Mouse (Mus musculus) limb, embryonic 14.5 days (tissue): ENCODE measurements around the gene Stx2. TPM values are rescaled to one million over a fixed set of nuclear protein-coding genes. Genes with fewer than 3 reads are reported as not detected.
A peak's percentile ranks its signal among the peaks of the same experiment; 100 is the strongest.

ENCODE experiments used
- ATAC-seq: fragments of 200-750 bp; cut with Nextera tagmentation; 2 replicates; pipeline ENCODE4 v1.8.0; 2017; ENCODE audit warnings: low read depth, moderate number of reproducible peaks, moderate TSS enrichment; ENCODE audit not compliant: low FRiP score
- DNase-seq: peaks from one replicate; pipeline ENCODE4 v3.0.0-alpha.2; 2015; ENCODE audit warnings: low spot score
- H3K27ac ChIP-seq: fragments of 300-500 bp; sonication (generic); replicated peaks from 2 replicates; pipeline ENCODE4 v1.5.1; 2014; ENCODE audit warnings: low read depth, mild to moderate bottlenecking, low read length, moderate library complexity, mixed read lengths
- H3K27me3 ChIP-seq: fragments of 300-500 bp; sonication (generic); 2 replicates; pipeline ENCODE4 v1.6.1; 2014; ENCODE audit warnings: low read length, mixed read lengths; ENCODE audit not compliant: control insufficient read depth, insufficient read depth
- H3K36me3 ChIP-seq: fragments of 300-500 bp; sonication (generic); 2 replicates; pipeline ENCODE4 v1.6.1; 2014; ENCODE audit warnings: mild to moderate bottlenecking, low read length, moderate library complexity, mixed read lengths; ENCODE audit not compliant: control insufficient read depth, insufficient read depth
- H3K4me1 ChIP-seq: fragments of 300-500 bp; sonication (generic); 2 replicates; pipeline ENCODE4 v1.6.1; 2014; ENCODE audit warnings: antibody characterized with exemption, low read length, mixed read lengths; ENCODE audit not compliant: control insufficient read depth, insufficient read depth
- H3K4me2 ChIP-seq: fragments of 300-500 bp; sonication (generic); replicated peaks from 2 replicates; pipeline ENCODE4 v1.6.1; 2014; ENCODE audit warnings: low read depth, mild to moderate bottlenecking, low read length, moderate library complexity; ENCODE audit not compliant: severe bottlenecking
- H3K4me3 ChIP-seq: fragments of 300-500 bp; sonication (generic); replicated peaks from 2 replicates; pipeline ENCODE4 v1.5.1; 2014; ENCODE audit warnings: low read length
- H3K9ac ChIP-seq: fragments of 300-500 bp; sonication (generic); 2 replicates; pipeline ENCODE4 v1.6.1; 2014; ENCODE audit warnings: mild to moderate bottlenecking, low read depth, low read length, moderate library complexity; ENCODE audit not compliant: severe bottlenecking
- H3K9me3 ChIP-seq: fragments of 300-500 bp; sonication (generic); 2 replicates; pipeline ENCODE4 v1.6.1; 2016; ENCODE audit warnings: low read length; ENCODE audit not compliant: control insufficient read depth
- POLR2A ChIP-seq: fragments of 200-500 bp; IDR thresholded peaks from 2 replicates; pipeline ENCODE4 v1.8.0; 2012; ENCODE audit warnings: inconsistent platforms, mild to moderate bottlenecking, moderate library complexity, borderline replicate concordance; ENCODE audit not compliant: insufficient read depth, insufficient read length; ENCODE audit errors: extremely low read depth
- WGBS: fragments of 180-500 bp; shearing (Covaris S2); extraction: QIAGEN DNeasy Blood & Tissue Kit; methylation state at CpG from one replicate; pipeline ENCODE4 v1.1.7; 2014; 5-methylcytosine and 5-hydroxymethylcytosine counted together
- polyA plus RNA-seq, 2 experiments: library from polyadenylated mRNA; depleted of rRNA in 1 of 2; stranded (reverse) in 1 of 2; unstranded in 1 of 2; fragments of >200 nt; fragmentation: Nextera tagmentation in 1 of 2; extraction: Ambion mirVana in 1 of 2; gene quantifications; 2 replicates each; pipeline versions ENCODE4 v1.2.1 to v1.2.3; 2012 to 2014

The Stx2 gene
- polyA plus RNA-seq, 2 experiments = 28.6 to 46.2 TPM

DNA sequence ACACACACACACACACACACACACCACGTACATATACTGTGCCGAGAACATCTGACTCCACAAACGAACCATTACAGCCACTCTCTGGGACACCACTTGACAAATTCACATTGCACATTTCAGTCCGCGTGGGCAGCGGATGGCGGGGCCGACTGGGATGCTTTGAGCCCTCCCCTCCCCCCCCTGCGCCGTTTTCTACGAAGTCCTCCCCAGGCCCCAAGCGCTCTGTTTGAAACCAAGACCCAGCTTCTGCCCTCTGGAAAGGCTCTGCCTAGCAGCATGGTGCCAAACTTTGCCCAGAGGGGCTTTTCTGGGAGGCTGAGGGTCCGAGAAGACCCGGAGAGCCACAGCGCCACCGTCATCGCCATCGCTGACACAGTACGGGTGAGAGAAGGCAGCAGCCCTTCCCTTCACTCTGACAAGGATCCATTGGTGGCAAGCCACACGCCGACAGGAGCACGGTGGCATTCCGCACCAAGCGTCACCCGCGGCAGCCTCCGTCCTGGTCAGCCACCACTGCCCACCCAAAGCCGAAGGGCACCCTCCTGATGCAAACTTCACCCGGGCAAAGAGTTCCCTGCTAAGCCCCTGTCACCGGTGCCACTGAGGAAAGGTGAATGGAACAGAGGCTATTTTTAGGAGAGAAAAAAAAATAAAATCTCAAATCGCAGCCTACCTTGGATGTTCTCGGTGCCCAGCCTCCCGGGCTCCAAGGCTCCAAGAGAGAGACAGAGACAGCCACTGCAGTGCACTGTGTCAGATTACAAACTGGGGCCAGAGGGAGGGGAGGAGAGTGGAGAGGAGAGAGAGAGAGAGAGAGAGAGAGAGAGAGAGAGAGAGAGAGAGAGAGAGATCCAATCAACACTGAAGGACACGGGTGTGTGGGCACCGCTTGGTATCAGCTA, 55.8 kb downstream of the Stx2 start:
- Histone ChIP-seq H3K36me3 (no peaks in the 10 kb centered on the region), H3K27me3 (0 out of 2 replicates have a peak, but pooled peaks cover 5% of the 10 kb centered on the region), H3K4me2 (peak overlapping the region; percentile 68), H3K9ac (0 out of 2 replicates have a peak overlapping the region, but pooled peaks have one; percentile 16), H3K9me3 (no peaks in the 10 kb centered on the region), H3K27ac (no peak overlapping the region), H3K4me3 (peak overlapping the region; percentile 36), H3K4me1 (no peaks in the 10 kb centered on the region; the same call in 1 of the 2 replicates)
- no peak for TF ChIP-seq POLR2A
- ATAC-seq (no peak), DNase-seq (no peak)
- WGBS = 1% methylated on average over 35 of the region's 35 CpGs

DNA sequence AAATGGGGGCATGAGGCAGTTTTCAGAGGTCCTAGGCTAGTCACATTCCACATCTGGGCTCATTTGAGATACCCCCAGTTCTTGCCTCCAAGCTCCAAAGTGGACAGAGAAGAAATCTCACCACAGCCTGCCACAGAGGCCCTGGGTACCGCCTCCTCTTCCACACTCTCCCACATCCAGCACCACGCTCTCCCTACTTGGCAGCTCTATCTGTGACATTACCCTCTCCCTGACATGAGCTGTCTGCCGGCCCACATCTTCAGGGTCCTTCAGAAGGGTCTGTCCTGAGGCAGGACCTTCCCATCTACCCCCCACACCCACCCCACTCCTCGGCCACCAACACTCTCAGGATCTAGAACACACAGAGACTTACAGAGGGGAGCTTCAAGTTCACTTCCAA, 56.9 kb downstream of the Stx2 start:
- H3K4me3 ChIP-seq = no peak overlapping the region
- H3K4me1 ChIP-seq = no peaks in the 10 kb centered on the region; the same call in 1 of the 2 replicates
- DNase-seq (no peak), ATAC-seq (no peak)
- no peak overlapping the region for H3K4me2 ChIP-seq
- H3K9me3 ChIP-seq = no peaks in the 10 kb centered on the region
- H3K36me3 ChIP-seq = no peaks in the 10 kb centered on the region
- WGBS = 47% methylated on average over 4 of the region's 4 CpGs
- no peak overlapping the region for H3K27ac ChIP-seq
- no peak overlapping the region for H3K9ac ChIP-seq
- no peak for TF ChIP-seq POLR2A
- H3K27me3 ChIP-seq = 0 out of 2 replicates have a peak, but pooled peaks cover 5% of the 10 kb centered on the region

DNA sequence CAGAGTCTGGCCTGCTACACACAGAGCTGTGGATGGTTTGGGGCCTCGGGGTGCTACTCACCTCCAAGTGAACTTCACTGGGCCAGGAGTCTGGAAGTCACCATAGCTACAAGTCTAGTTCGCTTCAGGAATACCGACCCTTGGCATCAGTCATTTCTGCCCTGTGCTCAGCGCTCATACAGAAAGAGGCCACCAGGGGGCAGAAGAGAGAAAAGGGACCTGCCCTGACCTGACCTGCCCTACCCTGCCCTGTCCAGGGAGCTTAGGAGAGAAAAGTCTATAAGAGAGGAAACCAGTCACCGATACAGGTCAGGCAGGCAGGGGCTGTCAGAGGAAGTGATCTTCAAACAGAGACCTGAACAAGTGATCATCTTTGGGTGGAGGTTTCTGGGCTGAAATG, 61.3 kb downstream of the Stx2 start:
- H3K27ac ChIP-seq = no peak overlapping the region

DNA sequence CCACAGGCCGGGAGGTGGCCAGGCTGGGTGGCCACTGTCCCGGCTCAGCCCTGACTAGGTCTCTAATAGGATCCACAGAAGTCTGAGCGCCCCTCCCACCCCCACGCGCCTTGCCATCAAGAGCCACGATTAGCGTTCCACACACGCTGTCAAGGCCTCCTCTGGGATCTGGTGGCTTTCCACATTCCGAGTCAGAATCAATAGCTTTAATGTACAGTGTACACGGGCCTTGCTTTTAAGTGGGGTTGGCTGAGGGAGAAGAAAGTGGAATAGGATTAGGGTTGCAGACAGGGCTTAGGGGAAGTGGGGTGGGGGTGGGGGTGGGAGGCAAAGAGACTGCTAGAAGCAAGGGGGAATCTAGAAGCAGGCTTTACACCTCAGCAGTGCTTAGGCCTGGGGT, 67.9 kb downstream of the Stx2 start:
- 74% methylated on average over 10 of the region's 10 CpGs for WGBS
- H3K36me3 ChIP-seq = no peaks in the 10 kb centered on the region
- no peak overlapping the region for H3K27ac ChIP-seq
- DNase-seq = no peak
- no peaks in the 10 kb centered on the region for H3K9me3 ChIP-seq
- no peaks in the 10 kb centered on the region for H3K4me1 ChIP-seq
- H3K27me3 ChIP-seq = no peaks in the 10 kb centered on the region
- H3K4me2 ChIP-seq = no peak overlapping the region
- H3K4me3 ChIP-seq = no peak overlapping the region
- TF ChIP-seq POLR2A = no peak
- no peak for ATAC-seq
- no peak overlapping the region for H3K9ac ChIP-seq

More for the DNA sequence above, 61.3 kb downstream of the Stx2 start:
- no peaks in the 10 kb centered on the region for H3K36me3 ChIP-seq
- H3K4me2 ChIP-seq = no peak overlapping the region
- no peak for TF ChIP-seq POLR2A
- 78% methylated on average over 5 of the region's 5 CpGs for WGBS
- no peaks in the 10 kb centered on the region for H3K9me3 ChIP-seq
- no peaks in the 10 kb centered on the region for H3K27me3 ChIP-seq
- no peak overlapping the region for H3K9ac ChIP-seq
- DNase-seq = no peak
- ATAC-seq = no peak
- H3K4me1 ChIP-seq = no peaks in the 10 kb centered on the region
- no peak overlapping the region for H3K4me3 ChIP-seq

DNA sequence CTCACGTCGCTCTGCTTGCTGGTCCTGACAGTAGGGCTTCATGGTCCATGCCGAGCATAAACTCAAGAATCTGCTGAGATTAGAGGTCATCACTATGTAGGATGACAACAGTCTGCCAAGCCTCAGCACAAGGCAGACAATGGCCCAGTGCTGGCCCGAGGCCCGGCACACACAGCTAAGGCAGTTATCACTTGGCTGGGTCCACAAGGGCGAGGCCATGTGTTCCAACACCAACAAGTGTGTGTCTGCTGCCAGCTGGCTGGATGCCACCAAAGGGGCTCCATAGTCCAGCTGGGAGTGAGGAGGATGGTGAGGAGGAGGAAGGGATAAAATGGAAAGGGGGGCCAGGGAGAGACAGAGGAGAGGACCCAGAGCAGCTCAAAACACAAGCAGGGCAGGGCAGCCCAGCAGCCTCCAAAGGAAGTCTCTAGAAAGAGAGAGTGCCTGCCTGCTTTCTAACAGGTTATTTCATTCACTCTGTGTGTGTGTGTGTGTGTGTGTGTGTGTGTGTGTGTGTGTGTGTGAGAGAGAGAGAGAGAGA, 72.9 kb downstream of the Stx2 start:
- H3K27ac ChIP-seq = no peak overlapping the region
- whole genome bisulfite sequencing = 76% methylated on average over 6 of the region's 6 CpGs
- DNase-seq (no peak), ATAC-seq (no peak)
- H3K9ac ChIP-seq = no peak overlapping the region
- no peaks in the 10 kb centered on the region for H3K27me3 ChIP-seq
- no peak overlapping the region for H3K4me3 ChIP-seq
- no peaks in the 10 kb centered on the region for H3K9me3 ChIP-seq
- no peaks in the 10 kb centered on the region for H3K4me1 ChIP-seq
- no peaks in the 10 kb centered on the region for H3K36me3 ChIP-seq
- TF ChIP-seq POLR2A = no peak
- no peak overlapping the region for H3K4me2 ChIP-seq

Other genes starting within 250 kb of the Stx2 start
- gene Rimbp2, start 55.1 kb downstream of the Stx2 start, polyA plus RNA-seq (2012; rRNA removed) = 0.27 and 0.30 TPM in 2 replicates
- 0.03 and 0.11 TPM in 2 replicates for gene Rimbp2, start 55.1 kb downstream of the Stx2 start, polyA plus RNA-seq (2014; fragmentation: Nextera tagmentation; extraction: Ambion mirVana)
- gene Ran, start 11.5 kb upstream of the Stx2 start, polyA plus RNA-seq (2012; rRNA removed) = 223 and 266 TPM in 2 replicates
- gene Ran, start 11.5 kb upstream of the Stx2 start, polyA plus RNA-seq (2014; fragmentation: Nextera tagmentation; extraction: Ambion mirVana) = 456 and 476 TPM in 2 replicates
- 2.0 and 2.2 TPM in 2 replicates for gene Adgrd1, start 88.2 kb upstream of the Stx2 start, polyA plus RNA-seq (2012; rRNA removed)
- gene Adgrd1, start 88.2 kb upstream of the Stx2 start, polyA plus RNA-seq (2014; fragmentation: Nextera tagmentation; extraction: Ambion mirVana) = 1.0 and 1.9 TPM in 2 replicates